Mouse (Mus musculus) kidney, postnatal 4 days (tissue): ENCODE measurements around the gene Kat2a.

Experiments
- DNase-seq, 2 experiments: peaks; one replicate each; pipeline ENCODE4 v3.0.0; 2021; ENCODE audit warnings: mixed read lengths in 2 of 2

The Kat2a gene

GRCm38 (mm10) chr11:100735954-100736745 lies 23.9 kb upstream of the Kat2a start:
- DNase-seq, result no peak

DNA sequence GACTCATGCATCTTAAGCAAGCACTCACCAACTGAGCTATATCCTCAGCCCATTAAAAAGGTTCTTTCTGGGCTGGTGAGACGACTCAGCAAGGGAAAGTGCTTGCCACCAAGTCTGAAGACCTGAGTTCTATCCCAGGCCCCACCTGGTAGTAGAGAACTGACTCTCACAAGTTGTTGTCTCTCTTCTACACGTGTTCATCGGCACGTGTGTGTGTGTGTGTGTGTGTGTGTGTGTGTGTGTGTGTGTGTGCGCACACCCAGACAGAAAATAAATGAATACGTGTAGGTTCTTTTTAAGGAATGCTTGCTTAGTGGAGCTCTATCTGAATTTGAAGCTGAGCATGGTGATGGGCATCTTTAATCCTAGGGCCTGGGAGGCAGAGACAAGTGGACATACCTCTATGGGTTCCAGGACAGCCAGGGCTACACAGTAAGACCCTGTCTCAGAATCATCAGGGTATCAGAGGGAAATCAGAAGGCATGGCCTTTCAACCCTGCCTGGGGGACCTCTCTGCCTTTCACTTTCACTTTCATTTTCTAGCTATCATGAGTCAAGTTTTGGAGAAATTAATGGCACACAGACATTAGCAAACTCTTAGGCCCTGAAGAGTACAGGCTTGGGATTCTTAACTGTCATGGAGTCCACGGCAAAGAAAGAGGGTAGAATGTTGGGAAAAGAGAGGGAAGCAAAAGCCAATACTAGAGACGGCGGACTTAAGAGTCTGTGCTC lies 23.0 kb upstream of the Kat2a start:
- no peak for DNase-seq

DNA sequence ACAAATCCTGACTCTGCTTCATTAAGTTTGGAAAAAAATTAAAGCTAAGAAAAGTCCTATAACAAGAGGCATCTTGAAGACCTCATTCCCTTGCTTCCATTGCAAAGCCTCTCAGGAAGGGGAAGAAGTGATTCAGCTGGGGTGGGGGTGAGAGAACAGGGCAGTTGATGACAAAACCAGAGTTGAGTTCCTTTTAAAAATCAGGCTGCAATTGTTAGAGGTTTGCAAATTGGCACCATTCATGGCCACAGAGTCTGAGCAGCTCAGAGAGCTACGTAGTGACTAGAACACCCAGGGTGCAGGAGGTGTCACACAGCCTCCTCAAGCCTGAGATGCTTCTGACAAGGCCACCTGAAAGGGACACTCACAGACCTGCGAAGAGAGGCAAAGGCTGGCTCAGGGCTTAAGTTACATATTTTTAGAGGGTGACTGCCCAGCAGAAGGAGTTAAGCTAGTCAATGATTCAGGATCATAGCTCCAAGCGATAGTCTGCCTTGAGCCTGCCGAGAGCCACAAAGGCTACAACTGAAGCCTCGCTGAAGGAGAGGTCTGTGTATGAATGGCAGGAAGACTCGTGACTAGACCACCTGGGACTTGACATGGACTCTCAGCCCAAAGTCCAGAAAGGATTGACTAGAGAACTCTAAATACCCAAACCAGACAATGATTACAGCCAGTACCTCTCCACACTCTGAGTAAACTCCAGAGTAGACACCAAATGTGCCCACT lies 18.4 kb upstream of the Kat2a start:
- peak in 1 of 2 experiments; percentile 27 for DNase-seq

DNA sequence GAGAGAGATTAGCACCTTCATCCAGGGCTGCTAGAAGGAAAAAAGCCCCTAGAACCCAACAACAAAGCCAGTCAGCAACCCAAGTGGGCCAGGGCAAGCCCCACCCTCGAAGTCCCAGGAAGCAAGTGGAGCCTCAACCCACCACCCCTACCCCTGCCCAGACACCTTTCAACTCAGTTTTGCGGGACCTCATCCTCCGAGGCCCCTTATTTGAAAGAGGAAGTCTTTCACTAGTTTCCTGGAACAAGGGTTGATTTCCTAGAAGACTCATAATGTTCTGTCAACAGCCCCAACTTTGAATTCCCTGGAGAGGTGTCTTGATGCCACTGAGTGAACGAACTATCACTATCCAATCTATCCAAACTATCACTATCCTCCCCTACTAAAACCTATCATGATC lies 17.7 kb upstream of the Kat2a start:
- no peak for DNase-seq

DNA sequence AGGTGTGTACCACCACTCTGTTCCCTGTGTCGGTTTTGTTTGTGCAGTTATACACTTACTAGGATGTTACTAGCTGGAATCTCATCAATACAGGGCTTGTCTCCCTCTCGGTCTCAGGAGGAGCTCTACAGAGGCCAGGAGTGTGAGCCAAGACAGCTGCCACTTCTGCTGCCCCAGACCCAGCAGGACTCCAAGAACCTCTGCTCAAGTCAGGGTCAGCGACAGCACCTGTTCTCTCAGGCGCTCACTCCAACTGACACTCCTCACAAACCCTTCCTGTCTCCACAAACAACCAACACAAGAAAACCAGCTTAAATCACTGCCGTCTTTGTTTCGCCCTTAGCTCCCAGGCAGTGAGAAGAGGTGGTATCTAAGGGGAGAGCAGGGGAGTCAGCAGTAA lies 16.3 kb upstream of the Kat2a start:
- DNase-seq, result no peak

DNA sequence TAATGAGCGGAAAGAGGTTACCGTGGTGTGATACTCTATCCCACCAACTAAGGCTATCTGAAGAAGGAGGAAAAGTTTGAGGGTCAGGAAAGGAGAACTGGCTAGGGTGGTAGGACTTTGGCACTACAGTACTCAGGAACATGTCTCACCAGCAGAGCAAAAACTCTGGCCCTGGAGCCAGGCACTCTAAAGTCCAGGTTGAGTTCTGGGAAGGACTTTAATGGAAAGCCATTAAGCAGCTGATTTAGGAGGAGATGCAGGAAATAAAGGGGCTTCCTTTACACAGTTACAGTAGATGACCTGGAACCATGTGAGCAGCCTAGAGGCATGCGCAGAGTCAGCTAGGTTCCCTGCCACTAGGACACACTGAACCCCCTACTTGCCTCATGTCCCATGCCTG lies 14.9 kb upstream of the Kat2a start:
- DNase-seq, result no peak

GRCm38 (mm10) chr11:100724919-100725512 lies 12.8 kb upstream of the Kat2a start:
- peak in 1 of 2 experiments; percentile 48 for DNase-seq

DNA sequence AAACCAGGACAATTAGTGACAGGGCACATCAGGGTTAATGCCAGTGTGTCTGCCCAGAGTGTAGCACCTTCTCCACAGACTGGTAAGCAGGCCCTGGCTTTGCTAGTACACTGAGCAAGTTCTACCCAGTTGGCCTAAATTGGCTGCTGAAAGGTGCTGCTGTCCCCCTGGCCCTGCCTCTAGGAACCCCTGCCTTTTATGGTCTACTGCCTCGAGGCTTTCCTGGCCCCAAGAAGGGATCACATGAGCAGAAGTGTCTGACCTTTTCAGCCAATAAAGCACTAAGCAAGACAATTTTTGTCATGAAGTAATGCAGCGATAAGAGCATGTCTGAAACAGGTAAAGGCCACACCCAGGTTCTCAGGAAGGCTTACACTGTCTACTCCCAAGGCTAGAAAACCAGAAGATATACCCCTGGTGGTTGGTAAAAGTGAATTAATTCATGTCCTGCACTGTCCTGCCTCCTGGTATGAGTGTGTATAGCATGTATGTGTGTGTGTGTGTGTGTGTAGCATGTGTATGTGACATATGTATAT lies 10.3 kb upstream of the Kat2a start:
- DNase-seq, result no peak

DNA sequence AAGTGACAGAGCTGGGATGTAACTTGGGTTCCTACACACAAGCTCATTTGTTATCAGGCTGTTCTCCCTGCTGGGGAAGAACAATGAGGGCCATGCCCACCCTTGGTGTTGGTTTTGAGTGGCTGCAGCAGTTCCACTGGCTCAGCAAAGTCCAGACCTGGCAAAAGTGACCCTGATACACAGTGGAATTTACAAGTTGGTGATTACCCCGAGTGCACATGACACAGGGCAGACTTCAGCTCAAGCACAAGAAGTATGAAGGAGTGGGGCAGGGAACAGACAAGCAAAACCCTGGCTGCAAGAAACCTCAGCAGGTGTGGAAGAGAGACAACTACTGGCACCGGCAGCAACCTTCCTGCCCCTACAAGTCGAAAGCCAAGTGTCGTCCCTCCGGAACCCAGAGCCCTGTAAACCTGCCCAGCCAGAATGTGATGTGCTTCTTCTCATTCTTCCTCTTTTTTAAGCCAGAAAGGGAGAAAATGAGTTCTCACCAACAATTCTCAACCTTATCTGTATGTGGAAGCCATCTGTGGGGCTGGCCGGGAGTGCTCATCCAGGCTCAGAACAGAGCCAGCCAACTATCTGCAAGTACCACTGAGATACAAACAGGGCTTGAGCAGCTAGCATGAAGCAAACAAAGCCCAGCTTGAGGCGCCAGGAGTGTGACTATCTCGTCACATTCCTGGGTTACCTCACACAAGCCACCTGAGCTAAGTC lies 9.7 kb upstream of the Kat2a start:
- no peak for DNase-seq

DNA sequence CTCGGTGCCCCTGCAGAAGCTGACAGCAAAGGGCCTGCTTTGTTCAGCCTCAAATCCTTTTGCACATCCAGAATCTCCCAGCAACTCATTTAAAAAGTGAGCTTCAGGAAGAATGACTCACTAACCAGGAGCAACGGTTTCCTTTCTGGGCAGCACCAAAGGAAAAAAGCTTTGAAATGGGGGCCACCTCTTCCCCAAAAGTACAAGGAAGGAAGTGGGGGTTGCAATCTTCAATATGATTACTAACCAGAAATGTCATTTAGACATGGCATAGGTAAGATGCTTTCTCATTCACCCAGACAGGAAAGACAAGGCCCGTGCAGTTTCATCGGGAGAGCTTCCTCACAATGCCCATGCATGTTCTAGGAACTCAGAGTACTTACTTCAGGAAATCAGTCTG lies 9.0 kb upstream of the Kat2a start:
- no peak for DNase-seq

- no peak for DNase-seq
These were observed 8.1 kb upstream of the Kat2a start for GRCm38 (mm10) chr11:100720345-100720744.

DNA sequence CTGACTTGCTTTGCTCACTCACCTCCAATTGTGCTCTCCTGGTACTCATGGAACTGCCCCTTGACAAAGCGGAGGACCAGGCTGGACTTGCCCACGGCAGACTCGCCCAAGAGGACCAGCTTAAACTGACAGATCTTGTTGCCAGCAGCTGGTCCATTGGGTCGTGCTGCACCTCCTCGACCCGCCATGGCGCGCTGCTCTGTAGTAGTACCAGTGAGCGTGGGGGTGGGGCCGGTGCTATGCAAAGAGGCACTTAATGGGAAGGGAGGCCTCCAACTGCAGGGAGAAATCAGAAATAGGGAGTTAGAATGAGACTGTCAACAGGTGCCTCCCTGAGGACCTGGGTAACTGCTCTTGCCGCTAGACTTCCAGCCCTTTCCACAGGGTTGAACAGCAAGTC lies 7.6 kb upstream of the Kat2a start:
- DNase-seq, result peak in 1 of 2 experiments; percentile 54

GRCm38 (mm10) chr11:100719312-100719711 lies 7.0 kb upstream of the Kat2a start:
- DNase-seq, result no peak

GRCm38 (mm10) chr11:100718866-100719265 lies 6.6 kb upstream of the Kat2a start:
- DNase-seq, result no peak

GRCm38 (mm10) chr11:100718462-100718861 lies 6.2 kb upstream of the Kat2a start:
- DNase-seq, result no peak

GRCm38 (mm10) chr11:100716649-100717048 lies 4.4 kb upstream of the Kat2a start:
- no peak for DNase-seq

GRCm38 (mm10) chr11:100714948-100715347 lies 2.7 kb upstream of the Kat2a start:
- DNase-seq, result no peak

- peak; percentile 90 to 92 for DNase-seq
These were observed 2.3 kb upstream of the Kat2a start for GRCm38 (mm10) chr11:100714534-100714915.

DNA sequence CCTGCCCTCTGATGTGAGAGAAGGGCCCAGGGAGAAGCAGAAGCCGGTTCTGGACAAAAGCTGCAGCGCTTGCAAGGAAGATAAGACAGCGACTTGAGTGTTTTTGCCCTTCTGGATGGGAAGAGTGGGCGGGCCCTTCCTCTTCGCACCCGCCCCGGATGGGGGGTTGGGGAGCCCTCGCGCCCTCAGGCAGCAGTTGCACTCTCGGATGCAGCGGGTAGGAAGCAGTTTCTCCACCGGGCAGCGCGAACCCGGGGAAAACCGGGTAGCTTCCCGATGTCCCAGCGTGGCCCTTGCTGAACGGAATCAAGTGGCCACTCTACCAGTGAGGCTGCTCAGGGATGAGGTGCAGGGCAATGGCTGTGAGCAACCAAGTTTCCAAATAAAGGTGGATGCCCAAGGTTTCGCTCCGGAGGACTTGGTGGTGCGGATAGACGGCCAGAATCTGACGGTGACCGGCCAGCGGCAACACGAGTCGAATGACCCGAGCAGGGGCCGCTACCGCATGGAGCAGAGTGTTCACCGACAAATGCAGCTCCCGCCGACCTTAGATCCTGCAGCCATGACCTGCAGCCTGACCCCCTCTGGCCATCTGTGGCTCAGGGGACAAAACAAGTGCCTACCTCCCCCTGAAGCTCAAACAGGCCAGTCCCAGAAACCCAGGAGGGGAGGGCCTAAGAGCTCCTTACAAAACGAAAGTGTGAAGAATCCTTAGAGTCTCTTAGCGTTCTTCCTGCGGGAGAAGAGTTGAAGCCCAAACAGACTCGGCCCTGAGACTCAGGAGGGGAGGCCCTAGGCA lies 1.7 kb upstream of the Kat2a start, which contains the start of gene Hspb9:
TSS of gene Hspb9 (plus strand) at position 116 of the 799 bp plus-strand sequence.
- DNase-seq, result peak; percentile 78 to 86

- no peak for DNase-seq
These were observed 909 bp upstream of the Kat2a start for GRCm38 (mm10) chr11:100713174-100713573.

- no peak for DNase-seq
These were observed 1.3 kb downstream of the Kat2a start for GRCm38 (mm10) chr11:100710977-100711376.
